Mouse (Mus musculus) kidney, adult 2 months (tissue): ENCODE data around the gene Foxp4.

ENCODE experiments used
- CTCF ChIP-seq: fragments of 200-500 bp; conservative IDR thresholded peaks from 2 replicates; pipeline ENCODE4 v1.5.1; 2011; ENCODE audit warnings: low read depth, mild to moderate bottlenecking, control low read depth, low read length, moderate library complexity, mixed read lengths; ENCODE audit not compliant: insufficient read depth, insufficient read length
- POLR2A ChIP-seq: fragments of 200-500 bp; IDR thresholded peaks from one replicate; pipeline ENCODE4 v1.6.1; 2011; ENCODE audit warnings: low read depth, low read length, control low read depth

- no peak for TF ChIP-seq CTCF
- no peak for TF ChIP-seq POLR2A
Measured at GRCm38 (mm10) chr17:47831772-47832171, 92.7 kb downstream of the Foxp4 start.
